In genomic region chr4:137784741-137785140, GRCm38 (mm10) we compare ENCODE assay signal across 23 mouse cellular contexts. TPM values are rescaled to one million over a fixed set of nuclear protein-coding genes. Genes with fewer than 3 reads are reported as not detected.
"Had no signal": no experiment of that assay in that cellular context is flagged by ENCODE, and none has a peak within 500 bp of the region (broad histone marks: within the 10 kb centered on the region; RNA-seq: fewer than 3 reads in every experiment).

No protein-coding gene starts in this region.

- H3K36me3 ChIP-seq: heart, embryonic 10.5 days; heart, embryonic 13.5 days; heart, embryonic 15.5 days; hindbrain, embryonic 12.5 days; hindbrain, embryonic 15.5 days; limb, embryonic 13.5 days; limb, embryonic 15.5 days; liver, embryonic 12.5 days had no signal

- H3K9ac ChIP-seq: forebrain, postnatal 0 days; heart, embryonic 15.5 days; hindbrain, embryonic 12.5 days; hindbrain, embryonic 15.5 days; limb, embryonic 13.5 days; limb, embryonic 15.5 days; liver, embryonic 12.5 days; liver, embryonic 14.5 days had no signal

- ATAC-seq: forebrain, postnatal 0 days; liver, embryonic 12.5 days had no signal

- H3K4me3 ChIP-seq: heart, embryonic 10.5 days; heart, embryonic 13.5 days; heart, embryonic 15.5 days; hindbrain, embryonic 12.5 days; hindbrain, embryonic 15.5 days; limb, embryonic 13.5 days; limb, embryonic 15.5 days; liver, embryonic 12.5 days had no signal

- H3K9me3 ChIP-seq: heart, embryonic 10.5 days; heart, embryonic 13.5 days; heart, embryonic 15.5 days; hindbrain, embryonic 12.5 days; hindbrain, embryonic 15.5 days; limb, embryonic 13.5 days; limb, embryonic 15.5 days; liver, embryonic 12.5 days had no signal

- DNase-seq: forebrain, postnatal 0 days; gastrocnemius, postnatal 10 days; gastrocnemius, postnatal 25 days; heart, adult 18-20 months; heart, postnatal 14 days; heart, postnatal 36 days; kidney, adult 18-20 months; kidney, postnatal 14 days; layer of hippocampus, adult 9-11 months; layer of hippocampus, postnatal 36 days; left cerebral cortex, postnatal 4 days; lung, adult 18-20 months had no signal

- H3K4me2 ChIP-seq: heart, embryonic 13.5 days; heart, embryonic 15.5 days; hindbrain, embryonic 12.5 days; hindbrain, embryonic 15.5 days; limb, embryonic 13.5 days; limb, embryonic 15.5 days; liver, embryonic 12.5 days had no signal

- H3K27ac ChIP-seq: heart, embryonic 10.5 days; heart, embryonic 15.5 days; hindbrain, embryonic 12.5 days; kidney, postnatal 0 days; limb, embryonic 15.5 days; liver, embryonic 12.5 days; liver, embryonic 14.5 days had no signal

- H3K27me3 ChIP-seq: heart, embryonic 13.5 days; hindbrain, embryonic 12.5 days; hindbrain, embryonic 15.5 days; limb, embryonic 13.5 days; limb, embryonic 15.5 days had no signal

RNA-seq across cellular contexts. Expression of gene Alpl, which starts 11.4 kb away (rescaled TPM):
- total RNA-seq: hematopoietic stem cell, adult 5-6 weeks had no signal
